Mouse (Mus musculus) lung, adult 2 months (tissue): ENCODE measurements around the gene Bicc1.

Experiments
- CTCF ChIP-seq: fragments of 200-500 bp; IDR thresholded peaks from 2 replicates; pipeline ENCODE4 v1.5.1; 2011; ENCODE audit warnings: mild to moderate bottlenecking, low read length, control low read depth; ENCODE audit not compliant: insufficient read depth
- POLR2A ChIP-seq: fragments of 200-500 bp; IDR thresholded peaks from 2 replicates; pipeline ENCODE4 v1.6.1; 2011; ENCODE audit warnings: low read depth, mild to moderate bottlenecking, control low read depth, low read length, borderline replicate concordance; ENCODE audit errors: extremely low read depth

GRCm38 (mm10) chr10:71201512-71201911 is 42.0 kb upstream of the Bicc1 start:
- TF ChIP-seq POLR2A = no peak
- no peak for TF ChIP-seq CTCF
